In genomic region chr5:105714446-105714845, GRCm38 (mm10) we compare ENCODE assay signal across 16 mouse cellular contexts. TPM values are rescaled to one million over a fixed set of nuclear protein-coding genes. Genes with fewer than 3 reads are reported as not detected.
A peak's percentile ranks its signal among the peaks of the same experiment; 100 is the strongest.
DNase-seq lines count a peak whose midpoint lies in the region; ATAC-seq lines count a peak whose summit lies in the region.
"Had no signal": no experiment of that assay in that cellular context is flagged by ENCODE, and none has a peak within 500 bp of the region (broad histone marks: within the 10 kb centered on the region; RNA-seq: fewer than 3 reads in every experiment).

No protein-coding gene starts in this region.

- WGBS in embryonic facial prominence, embryonic 12.5 days: 83% methylated on average over 6 of the region's 6 CpGs
- 93% methylated on average over 6 of the region's 6 CpGs for WGBS in embryonic facial prominence, embryonic 10.5 days
- WGBS in neural tube, embryonic 13.5 days: 90% methylated on average over 6 of the region's 6 CpGs
- 81% methylated on average over 6 of the region's 6 CpGs for WGBS in limb, embryonic 15.5 days
- WGBS in forebrain, embryonic 14.5 days: 85% methylated on average over 6 of the region's 6 CpGs

- peak overlapping the region; percentile 30; the same call in 1 of the 2 replicates for H3K27ac ChIP-seq in embryonic facial prominence, embryonic 12.5 days
- H3K27ac ChIP-seq in embryonic facial prominence, embryonic 10.5 days (replicated peaks): no peak overlapping the region
- peak overlapping the region; percentile 78 for H3K27ac ChIP-seq in neural tube, embryonic 13.5 days (replicated peaks)
- peak overlapping the region; percentile 68; the same call in 1 of the 2 replicates for H3K27ac ChIP-seq in limb, embryonic 15.5 days
- no peak overlapping the region for H3K27ac ChIP-seq in forebrain, embryonic 14.5 days (ENCODE audit: low read depth, low read length)
- H3K27ac ChIP-seq: forebrain, embryonic 13.5 days; heart, embryonic 15.5 days; liver, embryonic 14.5 days; midbrain, embryonic 10.5 days had no signal

- peaks cover 27% of the 10 kb centered on the region for H3K4me1 ChIP-seq in embryonic facial prominence, embryonic 12.5 days
- peaks cover 23% of the 10 kb centered on the region for H3K4me1 ChIP-seq in embryonic facial prominence, embryonic 10.5 days
- H3K4me1 ChIP-seq in neural tube, embryonic 13.5 days (replicated peaks): peaks cover 78% of the 10 kb centered on the region
- peaks cover 30% of the 10 kb centered on the region for H3K4me1 ChIP-seq in limb, embryonic 15.5 days
- peaks cover 30% of the 10 kb centered on the region for H3K4me1 ChIP-seq in forebrain, embryonic 14.5 days (ENCODE audit: control insufficient read depth, insufficient read depth, low read length)

- H3K27me3 ChIP-seq in embryonic facial prominence, embryonic 12.5 days: no peaks in the 10 kb centered on the region
- no peaks in the 10 kb centered on the region for H3K27me3 ChIP-seq in embryonic facial prominence, embryonic 10.5 days (replicated peaks; ENCODE audit: low read depth, poor library complexity, severe bottlenecking)
- H3K27me3 ChIP-seq in neural tube, embryonic 13.5 days: no peaks in the 10 kb centered on the region
- no peaks in the 10 kb centered on the region for H3K27me3 ChIP-seq in limb, embryonic 15.5 days
- H3K27me3 ChIP-seq in forebrain, embryonic 14.5 days (replicated peaks; ENCODE audit: control insufficient read depth, insufficient read depth, low read length): no peaks in the 10 kb centered on the region
- H3K27me3 ChIP-seq: forebrain, embryonic 13.5 days; heart, embryonic 15.5 days had no signal

- H3K9ac ChIP-seq in embryonic facial prominence, embryonic 12.5 days: no peak overlapping the region
- no peak overlapping the region for H3K9ac ChIP-seq in neural tube, embryonic 13.5 days
- H3K9ac ChIP-seq in limb, embryonic 15.5 days: no peak overlapping the region
- H3K9ac ChIP-seq in forebrain, embryonic 14.5 days (ENCODE audit: low read length): no peak overlapping the region
- H3K9ac ChIP-seq: forebrain, embryonic 13.5 days; heart, embryonic 15.5 days; liver, embryonic 14.5 days had no signal

- H3K4me3 ChIP-seq in embryonic facial prominence, embryonic 12.5 days: no peak overlapping the region
- no peak overlapping the region for H3K4me3 ChIP-seq in embryonic facial prominence, embryonic 10.5 days
- no peak overlapping the region for H3K4me3 ChIP-seq in neural tube, embryonic 13.5 days
- H3K4me3 ChIP-seq in limb, embryonic 15.5 days: no peak overlapping the region
- H3K4me3 ChIP-seq in forebrain, embryonic 14.5 days (ENCODE audit: low read depth, low read length): no peak overlapping the region
- H3K4me3 ChIP-seq: forebrain, embryonic 13.5 days; heart, embryonic 15.5 days; midbrain, embryonic 10.5 days had no signal

- intact Hi-C loops in gastrocnemius, postnatal 36 days (cut with DNase I): no loop called here

- H3K4me2 ChIP-seq in embryonic facial prominence, embryonic 12.5 days (replicated peaks): no peak overlapping the region
- no peak overlapping the region for H3K4me2 ChIP-seq in neural tube, embryonic 13.5 days
- H3K4me2 ChIP-seq in limb, embryonic 15.5 days: no peak overlapping the region
- no peak overlapping the region for H3K4me2 ChIP-seq in forebrain, embryonic 14.5 days (ENCODE audit: low read length)
- H3K4me2 ChIP-seq: heart, embryonic 15.5 days had no signal

- DNase-seq in embryonic facial prominence, embryonic 10.5 days (ENCODE audit: low spot score): no peak
- no peak for DNase-seq in neural tube, embryonic 10.5 days (ENCODE audit: extremely low spot score, low spot score)
- DNase-seq in kidney, adult 9 months: peak; percentile 61
- no peak for DNase-seq in gastrocnemius, postnatal 36 days
- no peak for DNase-seq in forebrain, embryonic 14.5 days (ENCODE audit: low spot score)
- DNase-seq: B cell, adult 2 months; cerebellum, adult 11 months; heart, adult 18-20 months had no signal

- no peak for ATAC-seq in embryonic facial prominence, embryonic 12.5 days (ENCODE audit: insufficient number of reproducible peaks, insufficient read depth, low FRiP score, low TSS enrichment)
- no peak for ATAC-seq in neural tube, embryonic 13.5 days (ENCODE audit: low read depth)
- no peak for ATAC-seq in limb, embryonic 15.5 days (ENCODE audit: insufficient number of reproducible peaks, low FRiP score, low TSS enrichment, low read depth)
- ATAC-seq in forebrain, embryonic 14.5 days: no peak
- ATAC-seq: forebrain, embryonic 13.5 days; intestine, postnatal 0 days had no signal

- no peaks in the 10 kb centered on the region for H3K36me3 ChIP-seq in embryonic facial prominence, embryonic 12.5 days
- peaks cover 23% of the 10 kb centered on the region for H3K36me3 ChIP-seq in embryonic facial prominence, embryonic 10.5 days (replicated peaks)
- no peaks in the 10 kb centered on the region; the same call in none of the 2 replicates for H3K36me3 ChIP-seq in neural tube, embryonic 13.5 days
- no peaks in the 10 kb centered on the region for H3K36me3 ChIP-seq in limb, embryonic 15.5 days
- H3K36me3 ChIP-seq in forebrain, embryonic 14.5 days (ENCODE audit: control insufficient read depth, insufficient read depth, low read length): no peaks in the 10 kb centered on the region
- H3K36me3 ChIP-seq: heart, embryonic 15.5 days had no signal

- no peaks in the 10 kb centered on the region for H3K9me3 ChIP-seq in embryonic facial prominence, embryonic 12.5 days
- H3K9me3 ChIP-seq in embryonic facial prominence, embryonic 10.5 days: no peaks in the 10 kb centered on the region
- no peaks in the 10 kb centered on the region for H3K9me3 ChIP-seq in neural tube, embryonic 13.5 days
- no peaks in the 10 kb centered on the region for H3K9me3 ChIP-seq in limb, embryonic 15.5 days
- no peaks in the 10 kb centered on the region for H3K9me3 ChIP-seq in forebrain, embryonic 14.5 days (replicated peaks; ENCODE audit: control insufficient read depth, low read length)
- H3K9me3 ChIP-seq: forebrain, embryonic 13.5 days; heart, embryonic 15.5 days; midbrain, embryonic 10.5 days had no signal

RNA-seq across cellular contexts. Expression of gene Lrrc8d, which starts 14.7 kb away (rescaled TPM):
- polyA plus RNA-seq in embryonic facial prominence, embryonic 12.5 days (2016; fragmentation: Nextera tagmentation; extraction: Ambion mirVana): 24.5 and 26.5 TPM in 2 replicates
- 22.2 TPM in 2 replicates for polyA plus RNA-seq in embryonic facial prominence, embryonic 10.5 days (2016; fragmentation: Nextera tagmentation; extraction: Ambion mirVana)
- polyA plus RNA-seq in neural tube, embryonic 13.5 days (2015; fragmentation: Nextera tagmentation; extraction: Ambion mirVana): 37.6 and 39.4 TPM in 2 replicates
- 10.7 and 11.6 TPM in 2 replicates for polyA plus RNA-seq in limb, embryonic 15.5 days (2015; fragmentation: Nextera tagmentation; extraction: Ambion mirVana)
- total RNA-seq in gastrocnemius, postnatal 36 days (2021): 1 to 10 TPM; 3.0 to 4.4 TPM
- polyA plus RNA-seq in forebrain, embryonic 14.5 days (2014; fragmentation: Nextera tagmentation; extraction: Ambion mirVana): 23.3 and 31.7 TPM in 2 replicates

Comparison
In these comparisons a context has a peak if more than half of its experiments do, and no peak if none do; other contexts are left out.
1. H3K27ac ChIP-seq: peak in embryonic facial prominence, embryonic 12.5 days (single experiment), neural tube, embryonic 13.5 days (single experiment) and limb, embryonic 15.5 days (single experiment); none in embryonic facial prominence, embryonic 10.5 days (single experiment) and forebrain, embryonic 14.5 days (single experiment).